Mouse (Mus musculus) MEL (cell line): ENCODE data around the gene Lrrc8e. TPM values are rescaled to one million over a fixed set of nuclear protein-coding genes. Genes with fewer than 3 reads are reported as not detected.

Experiments
- DNase-seq: peaks from one replicate; pipeline ENCODE4 v3.0.0; 2011; ENCODE audit warnings: low read depth, low spot score
- H3K27ac ChIP-seq: 2 replicates; pipeline ENCODE4 v1.5.1; 2012; ENCODE audit warnings: low read depth, mild to moderate bottlenecking, control low read depth, low read length, moderate library complexity; ENCODE audit not compliant: control insufficient read depth
- H3K27me3 ChIP-seq, 2 experiments: fragments of 150-350 bp in 1 of 2; sonication (generic) in 1 of 2; 2 replicates each; pipeline ENCODE4 v1.6.1; 2012; ENCODE audit warnings: low read length in 2 of 2, mild to moderate bottlenecking in 2 of 2, improper control_type of control experiment in 1 of 2, moderate library complexity in 1 of 2; ENCODE audit not compliant: insufficient read depth in 2 of 2, control insufficient read depth in 1 of 2
- H3K36me3 ChIP-seq, 2 experiments: 2 replicates each; pipeline ENCODE4 v1.6.1; 2012 to 2014; ENCODE audit warnings: low read length in 2 of 2, improper control_type of control experiment in 1 of 2, inconsistent platforms in 1 of 2, mild to moderate bottlenecking in 1 of 2; ENCODE audit not compliant: insufficient read depth in 2 of 2, control insufficient read depth in 1 of 2
- H3K4me1 ChIP-seq, 2 experiments: fragments of 150-350 bp in 1 of 2; sonication (generic) in 1 of 2; 2 replicates each; pipeline ENCODE4 v1.6.1; 2012; ENCODE audit warnings: low read length in 2 of 2, improper control_type of control experiment in 1 of 2, mild to moderate bottlenecking in 1 of 2; ENCODE audit not compliant: insufficient read depth in 2 of 2, control insufficient read depth in 1 of 2
- H3K4me3 ChIP-seq, 2 experiments: fragments of 150-350 bp in 1 of 2; sonication (generic) in 1 of 2; 2 replicates each; pipeline ENCODE4 v1.5.1; 2012; ENCODE audit warnings: low read depth in 2 of 2, low read length in 2 of 2, mild to moderate bottlenecking in 2 of 2, moderate library complexity in 2 of 2, control low read depth in 1 of 2, improper control_type of control experiment in 1 of 2; ENCODE audit not compliant: control insufficient read depth in 1 of 2, insufficient read depth in 1 of 2
- H3K79me2 ChIP-seq: 2 replicates; pipeline ENCODE4 v1.6.1; 2012; ENCODE audit warnings: mild to moderate bottlenecking, low read length, moderate library complexity; ENCODE audit not compliant: control insufficient read depth, poor library complexity, insufficient read depth
- H3K9ac ChIP-seq: 2 replicates; pipeline ENCODE4 v1.6.1; 2012; ENCODE audit warnings: low read depth, mild to moderate bottlenecking, control low read depth, low read length, moderate library complexity; ENCODE audit not compliant: control insufficient read depth, poor library complexity, severe bottlenecking
- H3K9me3 ChIP-seq: fragments of 150-350 bp; sonication (generic); replicated peaks from 2 replicates; pipeline ENCODE4 v1.6.1; 2012; ENCODE audit warnings: mild to moderate bottlenecking, low read length, improper control_type of control experiment, moderate library complexity; ENCODE audit not compliant: insufficient read depth
- BHLHE40 ChIP-seq: IDR thresholded peaks from 2 replicates; pipeline ENCODE4 v1.6.1; 2012; ENCODE audit warnings: low read depth, mild to moderate bottlenecking, inconsistent platforms, low read length, improper control_type of control experiment, borderline replicate concordance
- CHD1 ChIP-seq: IDR thresholded peaks from 2 replicates; pipeline ENCODE4 v1.6.1; 2012; ENCODE audit warnings: low read depth, mild to moderate bottlenecking, inconsistent platforms, low read length, improper control_type of control experiment
- EP300 ChIP-seq, 2 experiments: IDR thresholded peaks; 2 replicates each; pipeline ENCODE4 v1.6.1; 2011; ENCODE audit warnings: improper control_type of control experiment in 2 of 2, low read length in 2 of 2, low read depth in 1 of 2, mild to moderate bottlenecking in 1 of 2
- ETS1 ChIP-seq: IDR thresholded peaks from 2 replicates; pipeline ENCODE4 v1.6.1; 2012; ENCODE audit warnings: low read depth, mild to moderate bottlenecking, inconsistent platforms, low read length, improper control_type of control experiment, moderate library complexity
- GABPA ChIP-seq: IDR thresholded peaks from 2 replicates; pipeline ENCODE4 v1.6.1; 2012; ENCODE audit warnings: low read depth, mild to moderate bottlenecking, inconsistent platforms, low read length, improper control_type of control experiment, moderate library complexity
- GATA1 ChIP-seq: IDR thresholded peaks from 2 replicates; pipeline ENCODE4 v1.6.1; 2011; ENCODE audit warnings: low read depth, low read length, improper control_type of control experiment
- KAT2A ChIP-seq: conservative IDR thresholded peaks from 2 replicates; pipeline ENCODE4 v1.6.1; 2012; ENCODE audit warnings: low read depth, low read length, improper control_type of control experiment, inconsistent platforms
- MAX ChIP-seq: IDR thresholded peaks from 2 replicates; pipeline ENCODE4 v1.6.1; 2011; ENCODE audit warnings: low read length, improper control_type of control experiment
- MEF2A ChIP-seq: IDR thresholded peaks from 2 replicates; pipeline ENCODE4 v1.6.1; 2014; ENCODE audit warnings: low read depth, mild to moderate bottlenecking, inconsistent platforms, low read length, improper control_type of control experiment; ENCODE audit not compliant: poor library complexity, insufficient replicate concordance, severe bottlenecking; ENCODE audit errors: extremely low read depth
- MXI1 ChIP-seq: IDR thresholded peaks from 2 replicates; pipeline ENCODE4 v1.6.1; 2011; ENCODE audit warnings: mild to moderate bottlenecking, low read depth, low read length, improper control_type of control experiment
- MYB ChIP-seq: IDR thresholded peaks from 2 replicates; pipeline ENCODE4 v1.6.1; 2011; ENCODE audit warnings: mild to moderate bottlenecking, low read depth, low read length, improper control_type of control experiment
- MYC ChIP-seq: IDR thresholded peaks from 2 replicates; pipeline ENCODE4 v1.6.1; 2011; ENCODE audit warnings: low read depth, mild to moderate bottlenecking, low read length, improper control_type of control experiment, moderate library complexity
- NELFE ChIP-seq: IDR thresholded peaks from 2 replicates; pipeline ENCODE4 v1.6.1; 2011; ENCODE audit warnings: low read depth, low read length, improper control_type of control experiment
- POLR2AphosphoS2 ChIP-seq: IDR thresholded peaks from 2 replicates; pipeline ENCODE4 v1.6.1; 2011; ENCODE audit warnings: low read length, improper control_type of control experiment
- POLR2AphosphoS5 ChIP-seq: IDR thresholded peaks from 2 replicates; pipeline ENCODE4 v1.6.1; 2012; ENCODE audit warnings: low read depth, borderline replicate concordance, mild to moderate bottlenecking, inconsistent platforms, low read length, moderate library complexity, mixed read lengths
- RAD21 ChIP-seq: IDR thresholded peaks from 2 replicates; pipeline ENCODE4 v1.6.1; 2011; ENCODE audit warnings: mild to moderate bottlenecking, low read depth, low read length, improper control_type of control experiment
- RCOR1 ChIP-seq: IDR thresholded peaks from 2 replicates; pipeline ENCODE4 v1.6.1; 2012; ENCODE audit warnings: low read depth, mild to moderate bottlenecking, inconsistent platforms, low read length, improper control_type of control experiment
- SMC3 ChIP-seq: IDR thresholded peaks from 2 replicates; pipeline ENCODE4 v1.6.1; 2011; ENCODE audit warnings: low read depth, low read length, improper control_type of control experiment
- TBP ChIP-seq: IDR thresholded peaks from 2 replicates; pipeline ENCODE4 v1.8.0; 2011; ENCODE audit warnings: low read depth, low read length, improper control_type of control experiment
- USF1 ChIP-seq: IDR thresholded peaks from 2 replicates; pipeline ENCODE4 v1.6.1; 2014; ENCODE audit warnings: low read depth, mild to moderate bottlenecking, inconsistent platforms, low read length, improper control_type of control experiment, moderate library complexity
- ZC3H11A ChIP-seq: IDR thresholded peaks from 2 replicates; pipeline ENCODE4 v1.6.1; 2012; ENCODE audit warnings: low read depth, mild to moderate bottlenecking, inconsistent platforms, low read length, improper control_type of control experiment
- ZKSCAN1 ChIP-seq: IDR thresholded peaks from 2 replicates; pipeline ENCODE4 v1.6.1; 2012; ENCODE audit warnings: low read depth, mild to moderate bottlenecking, inconsistent platforms, low read length, improper control_type of control experiment, moderate library complexity
- ZNF384 ChIP-seq: IDR thresholded peaks from 2 replicates; pipeline ENCODE4 v1.6.1; 2012; ENCODE audit warnings: low read depth, mild to moderate bottlenecking, inconsistent platforms, low read length, improper control_type of control experiment
- polyA plus RNA-seq, 2 experiments: library from polyadenylated mRNA; stranded (reverse) in 1 of 2; unstranded in 1 of 2; fragments of >175 nt in 1 of 2; fragments of >200 nt in 1 of 2; gene quantifications; 2 replicates each; pipeline versions ENCODE4 v1.2.1 to v1.2.4; 2012; ENCODE audit warnings: low replicate concordance in 2 of 2, low read depth in 1 of 2; ENCODE audit not compliant: insufficient read length in 2 of 2, insufficient read depth in 1 of 2, missing spikeins in 1 of 2
- total RNA-seq: library from RNA; depleted of rRNA; stranded (reverse); fragments of 300-350 nt; gene quantifications from 2 replicates; pipeline ENCODE4 v1.2.3, GENCODE M21; 2012

Gene Lrrc8e
- total and polyA plus RNA-seq, 3 experiments = 0.35 to 0.36 TPM; not detected in 1

- TF ChIP-seq EP300 (IDR thresholded peaks at IDR 0.05; ENCODE audit: low read depth in 1 of 2, low read length in 2 of 2) (peak in 1 of 2 experiments; percentile 13; a peak in 1 of 4 replicates), TBP (peak; percentile 77), GATA1 (peak; percentile 26; the same call in 1 of the 2 replicates), CHD1 (no peak)
- TF ChIP-seq, all 39 proteins: peak for 22
Measured at GRCm38 (mm10) chr8:4238434-4239192, 12.0 kb downstream of the Lrrc8e start, which contains the start of the genes Map2k7 and Gm49320 (continued).

- H3K27me3 ChIP-seq = no peaks in the 10 kb centered on the region
Measured at GRCm38 (mm10) chr8:4239193-4239890, 12.7 kb downstream of the Lrrc8e start.

GRCm38 (mm10) chr8:4245061-4245460 is 18.4 kb downstream of the Lrrc8e start:
- no peak for DNase-seq
- H3K9ac ChIP-seq = no peak overlapping the region
- no peaks in the 10 kb centered on the region for H3K9me3 ChIP-seq
- no peaks in the 10 kb centered on the region for H3K27me3 ChIP-seq
- H3K4me3 ChIP-seq = no peak overlapping the region
- no peak overlapping the region for H3K27ac ChIP-seq
- TF ChIP-seq ZC3H11A = no peak
- no peak for TF ChIP-seq POLR2AphosphoS2
- TF ChIP-seq ZNF384 = no peak
- no peak for TF ChIP-seq POLR2AphosphoS5
- no peak for TF ChIP-seq NELFE
- TF ChIP-seq RCOR1 = no peak
- TF ChIP-seq KAT2A = no peak
- no peak for TF ChIP-seq MYB
- no peak for TF ChIP-seq SMC3
- TF ChIP-seq MYC = no peak
- no peak for TF ChIP-seq TBP
- TF ChIP-seq USF1 = no peak
- no peak for TF ChIP-seq GABPA
- no peak for TF ChIP-seq BHLHE40
- no peak for TF ChIP-seq ETS1
- TF ChIP-seq MEF2A = no peak
- TF ChIP-seq GATA1 = no peak
- H3K79me2 ChIP-seq = peaks cover 17% of the 10 kb centered on the region
- H3K36me3 ChIP-seq = peaks cover 6% of the 10 kb centered on the region in 2 experiments
- peaks cover 0 to 6% of the 10 kb centered on the region in 2 experiments; a peak in 1 of 4 replicates for H3K4me1 ChIP-seq

More at GRCm38 (mm10) chr8:4239193-4239890, 12.7 kb downstream of the Lrrc8e start:
- no peaks in the 10 kb centered on the region for H3K9me3 ChIP-seq
- TF ChIP-seq ZKSCAN1 (no peak), MXI1 (peak; percentile 88), RAD21 (no peak), MYC (0 out of 2 replicates have a peak, but pooled peaks have one; percentile 20), MAX (no peak; the same call in none of the 2 replicates), POLR2AphosphoS5 (no peak), ETS1 (peak; percentile 4; the same call in 1 of the 2 replicates)
- peak overlapping the region; percentile 86 for H3K9ac ChIP-seq
- no peak for DNase-seq
- peak overlapping the region; percentile 82 to 91 for H3K4me3 ChIP-seq
- peaks cover 0 to 18% of the 10 kb centered on the region in 2 experiments; a peak in 2 of 4 replicates for H3K4me1 ChIP-seq
- peak overlapping the region; percentile 52 for H3K27ac ChIP-seq
- H3K79me2 ChIP-seq = peaks cover 32% of the 10 kb centered on the region
- peaks cover 4 to 15% of the 10 kb centered on the region in 2 experiments for H3K36me3 ChIP-seq
